Mouse (Mus musculus) heart, embryonic 10.5 days (tissue): Measurements from ENCODE around the gene Anks1b. TPM values are rescaled to one million over a fixed set of nuclear protein-coding genes. Genes with fewer than 3 reads are reported as not detected.

Source experiments
- DNase-seq: peaks from one replicate; pipeline ENCODE4 v3.0.0-alpha.2; 2017; ENCODE audit warnings: low spot score
- H3K27ac ChIP-seq: fragments of 300-500 bp; sonication (generic); 2 replicates; pipeline ENCODE4 v1.5.1; 2016; ENCODE audit warnings: mild to moderate bottlenecking
- H3K27me3 ChIP-seq: fragments of 300-500 bp; sonication (generic); 2 replicates; pipeline ENCODE4 v1.6.1; 2016; ENCODE audit warnings: mild to moderate bottlenecking; ENCODE audit not compliant: poor library complexity, insufficient read depth, severe bottlenecking
- H3K36me3 ChIP-seq: fragments of 300-500 bp; sonication (generic); 2 replicates; pipeline ENCODE4 v1.6.1; 2016; ENCODE audit warnings: mild to moderate bottlenecking, moderate library complexity
- H3K4me1 ChIP-seq: fragments of 300-500 bp; sonication (generic); 2 replicates; pipeline ENCODE4 v1.6.1; 2016; ENCODE audit warnings: mild to moderate bottlenecking
- H3K4me3 ChIP-seq: fragments of 300-500 bp; sonication (generic); 2 replicates; pipeline ENCODE4 v1.5.1; 2016; ENCODE audit warnings: mild to moderate bottlenecking, moderate library complexity
- H3K9me3 ChIP-seq: fragments of 300-500 bp; sonication (generic); 2 replicates; pipeline ENCODE4 v1.6.1; 2016; ENCODE audit warnings: mild to moderate bottlenecking, moderate library complexity
- WGBS: fragments of 180-500 bp; shearing (Covaris S2); methylation state at CpG from one replicate; pipeline ENCODE4 v1.1.7; 2016; 5-methylcytosine and 5-hydroxymethylcytosine counted together
- polyA plus RNA-seq: library from polyadenylated mRNA; unstranded; fragments of >200 nt; fragmentation: Nextera tagmentation; extraction: Ambion mirVana; gene quantifications from 2 replicates; pipeline ENCODE4 v1.2.1, GENCODE M21; 2016

Anks1b gene
- 0.05 and 0.36 TPM in 2 replicates for polyA plus RNA-seq

GRCm38 (mm10) chr10:89873146-89873950 is at the start of gene Anks1b:
Anks1b (plus strand) TSS chr10:89873509.
- under 1% methylated on average over 48 of the region's 48 CpGs for whole genome bisulfite sequencing
- H3K36me3 ChIP-seq = no peaks in the 10 kb centered on the region
- DNase-seq = peak; percentile 77
- peak within 1 kb of the TSS; percentile 64 for H3K4me3 ChIP-seq
- H3K4me1 ChIP-seq = peaks cover 8% of the 10 kb centered on the region
- no peaks in the 10 kb centered on the region for H3K9me3 ChIP-seq
- peaks cover 37% of the 10 kb centered on the region for H3K27me3 ChIP-seq
- H3K27ac ChIP-seq = no peak within 1 kb of the TSS

GRCm38 (mm10) chr10:89823906-89824305 is 49.4 kb upstream of the Anks1b start:
- WGBS = 46% methylated on average over 2 of the region's 2 CpGs

GRCm38 (mm10) chr10:89826896-89827295 is 46.4 kb upstream of the Anks1b start:
- Histone ChIP-seq H3K27ac (no peak overlapping the region), H3K9me3 (no peaks in the 10 kb centered on the region), H3K4me3 (no peak overlapping the region), H3K36me3 (no peaks in the 10 kb centered on the region), H3K4me1 (no peaks in the 10 kb centered on the region), H3K27me3 (no peaks in the 10 kb centered on the region)
- no peak for DNase-seq
- 42% methylated on average over 3 of the region's 3 CpGs for WGBS

More at GRCm38 (mm10) chr10:89823906-89824305, 49.4 kb upstream of the Anks1b start:
- Histone ChIP-seq H3K9me3 (no peaks in the 10 kb centered on the region), H3K4me1 (no peaks in the 10 kb centered on the region), H3K36me3 (no peaks in the 10 kb centered on the region), H3K27me3 (no peaks in the 10 kb centered on the region), H3K27ac (no peak overlapping the region), H3K4me3 (no peak overlapping the region)
- DNase-seq = no peak

GRCm38 (mm10) chr10:89832334-89832733 is 41.0 kb upstream of the Anks1b start:
- Histone ChIP-seq H3K4me3 (no peak overlapping the region), H3K27ac (no peak overlapping the region), H3K4me1 (no peaks in the 10 kb centered on the region), H3K9me3 (no peaks in the 10 kb centered on the region), H3K36me3 (no peaks in the 10 kb centered on the region), H3K27me3 (no peaks in the 10 kb centered on the region)
- 82% methylated on average over 4 of the region's 4 CpGs for WGBS
- DNase-seq = no peak

GRCm38 (mm10) chr10:89833166-89833565 is 40.1 kb upstream of the Anks1b start:
- Histone ChIP-seq H3K27ac (no peak overlapping the region), H3K27me3 (no peaks in the 10 kb centered on the region), H3K4me1 (no peaks in the 10 kb centered on the region), H3K4me3 (no peak overlapping the region), H3K36me3 (no peaks in the 10 kb centered on the region), H3K9me3 (no peaks in the 10 kb centered on the region)
- 81% methylated on average over 10 of the region's 10 CpGs for WGBS
- DNase-seq = no peak

GRCm38 (mm10) chr10:89837476-89837875 is 35.8 kb upstream of the Anks1b start:
- Histone ChIP-seq H3K9me3 (no peaks in the 10 kb centered on the region), H3K27ac (no peak overlapping the region), H3K36me3 (no peaks in the 10 kb centered on the region), H3K4me1 (no peaks in the 10 kb centered on the region), H3K27me3 (no peaks in the 10 kb centered on the region), H3K4me3 (no peak overlapping the region)
- DNase-seq = no peak
- 48% methylated on average over 3 of the region's 3 CpGs for WGBS

GRCm38 (mm10) chr10:89838834-89839233 is 34.5 kb upstream of the Anks1b start:
- Histone ChIP-seq H3K36me3 (no peaks in the 10 kb centered on the region), H3K4me1 (no peaks in the 10 kb centered on the region), H3K27me3 (no peaks in the 10 kb centered on the region), H3K27ac (no peak overlapping the region), H3K4me3 (no peak overlapping the region), H3K9me3 (no peaks in the 10 kb centered on the region)
- 75% methylated on average over 3 of the region's 3 CpGs for WGBS
- no peak for DNase-seq

- WGBS = 85% methylated on average over 6 of the region's 6 CpGs
- DNase-seq = no peak
- peaks cover 1% of the 10 kb centered on the region; the same call in 1 of the 2 replicates for H3K9me3 ChIP-seq
Observed at GRCm38 (mm10) chr10:89850951-89851350, 22.4 kb upstream of the Anks1b start.

GRCm38 (mm10) chr10:89855251-89855875 is 17.9 kb upstream of the Anks1b start:
- H3K36me3 ChIP-seq = no peaks in the 10 kb centered on the region
- 80% methylated on average over 5 of the region's 5 CpGs for WGBS
- no peak overlapping the region for H3K4me3 ChIP-seq
- H3K9me3 ChIP-seq = no peaks in the 10 kb centered on the region
- H3K27ac ChIP-seq = no peak overlapping the region
- H3K4me1 ChIP-seq = no peaks in the 10 kb centered on the region
- DNase-seq = no peak
- no peaks in the 10 kb centered on the region for H3K27me3 ChIP-seq

More at GRCm38 (mm10) chr10:89850951-89851350, 22.4 kb upstream of the Anks1b start:
- no peak overlapping the region for H3K27ac ChIP-seq
- no peaks in the 10 kb centered on the region for H3K4me1 ChIP-seq
- H3K36me3 ChIP-seq = no peaks in the 10 kb centered on the region
- H3K27me3 ChIP-seq = no peaks in the 10 kb centered on the region
- no peak overlapping the region for H3K4me3 ChIP-seq

- Histone ChIP-seq H3K36me3 (no peaks in the 10 kb centered on the region), H3K27ac (no peak overlapping the region), H3K27me3 (no peaks in the 10 kb centered on the region), H3K4me1 (no peaks in the 10 kb centered on the region), H3K9me3 (no peaks in the 10 kb centered on the region), H3K4me3 (no peak overlapping the region)
- no peak for DNase-seq
- 87% methylated on average over 7 of the region's 7 CpGs for WGBS
Observed at GRCm38 (mm10) chr10:89856286-89856685, 17.0 kb upstream of the Anks1b start.

- Histone ChIP-seq H3K27ac (no peak overlapping the region), H3K9me3 (no peaks in the 10 kb centered on the region), H3K4me1 (peaks cover 1% of the 10 kb centered on the region), H3K36me3 (no peaks in the 10 kb centered on the region), H3K27me3 (peaks cover 20% of the 10 kb centered on the region), H3K4me3 (no peak overlapping the region)
- WGBS = 73% methylated on average over 4 of the region's 4 CpGs
- no peak for DNase-seq
Observed at GRCm38 (mm10) chr10:89868211-89868610, 5.1 kb upstream of the Anks1b start.

GRCm38 (mm10) chr10:89868836-89869235 is 4.5 kb upstream of the Anks1b start:
- H3K27ac ChIP-seq = no peak overlapping the region
- no peak overlapping the region for H3K4me3 ChIP-seq
- peaks cover 8% of the 10 kb centered on the region for H3K4me1 ChIP-seq
- no peaks in the 10 kb centered on the region for H3K36me3 ChIP-seq
- H3K27me3 ChIP-seq = peaks cover 26% of the 10 kb centered on the region
- no peaks in the 10 kb centered on the region for H3K9me3 ChIP-seq
- no peak for DNase-seq
- 83% methylated on average over 3 of the region's 3 CpGs for WGBS

- no peak overlapping the region for H3K27ac ChIP-seq
- H3K36me3 ChIP-seq = no peaks in the 10 kb centered on the region
- peaks cover 37% of the 10 kb centered on the region for H3K27me3 ChIP-seq
- DNase-seq = no peak
- H3K9me3 ChIP-seq = no peaks in the 10 kb centered on the region
- peak overlapping the region; percentile 64 for H3K4me3 ChIP-seq
- peaks cover 8% of the 10 kb centered on the region for H3K4me1 ChIP-seq
- under 1% methylated on average over 41 of the region's 56 CpGs for WGBS
Observed at GRCm38 (mm10) chr10:89872501-89873145, 686 bp upstream of the Anks1b start.
